Mouse (Mus musculus) MEL (cell line): Measurements from ENCODE around the gene Slc12a8.

ENCODE experiments used
- BHLHE40 ChIP-seq: IDR thresholded peaks from 2 replicates; pipeline ENCODE4 v1.6.1; 2012; ENCODE audit warnings: low read depth, mild to moderate bottlenecking, inconsistent platforms, low read length, improper control_type of control experiment, borderline replicate concordance
- CTCF ChIP-seq, 3 experiments: IDR thresholded peaks in 2 of 3; conservative IDR thresholded peaks in 1 of 3; 2 replicates each; pipeline ENCODE4 v1.5.1; 2011 to 2012; ENCODE audit warnings: low read length in 3 of 3, low read depth in 2 of 3, mild to moderate bottlenecking in 2 of 3, improper control_type of control experiment in 1 of 3, inconsistent platforms in 1 of 3, mixed read lengths in 1 of 3, moderate library complexity in 1 of 3; ENCODE audit not compliant: control insufficient read depth in 1 of 3, insufficient read depth in 1 of 3, poor library complexity in 1 of 3, severe bottlenecking in 1 of 3
- ELF1 ChIP-seq: IDR thresholded peaks from 2 replicates; pipeline ENCODE4 v1.6.1; 2014; ENCODE audit warnings: low read depth, mild to moderate bottlenecking, inconsistent platforms, low read length, improper control_type of control experiment, moderate library complexity
- EP300 ChIP-seq, 2 experiments: IDR thresholded peaks; 2 replicates each; pipeline ENCODE4 v1.6.1; 2011; ENCODE audit warnings: improper control_type of control experiment in 2 of 2, low read length in 2 of 2, low read depth in 1 of 2, mild to moderate bottlenecking in 1 of 2
- GABPA ChIP-seq: IDR thresholded peaks from 2 replicates; pipeline ENCODE4 v1.6.1; 2012; ENCODE audit warnings: low read depth, mild to moderate bottlenecking, inconsistent platforms, low read length, improper control_type of control experiment, moderate library complexity
- JUND ChIP-seq: IDR thresholded peaks from 2 replicates; pipeline ENCODE4 v1.6.1; 2011; ENCODE audit warnings: low read depth, mild to moderate bottlenecking, improper control_type of control experiment, low read length
- MAZ ChIP-seq: IDR thresholded peaks from 2 replicates; pipeline ENCODE4 v1.6.1; 2012; ENCODE audit warnings: low read depth, mild to moderate bottlenecking, inconsistent platforms, low read length, improper control_type of control experiment
- MEF2A ChIP-seq: IDR thresholded peaks from 2 replicates; pipeline ENCODE4 v1.6.1; 2014; ENCODE audit warnings: low read depth, mild to moderate bottlenecking, inconsistent platforms, low read length, improper control_type of control experiment; ENCODE audit not compliant: poor library complexity, insufficient replicate concordance, severe bottlenecking; ENCODE audit errors: extremely low read depth
- POLR2A ChIP-seq, 2 experiments: IDR thresholded peaks; 2 replicates each; pipeline ENCODE4 v1.6.1; 2011 to 2012; ENCODE audit warnings: low read length in 2 of 2, mild to moderate bottlenecking in 2 of 2, control low read depth in 1 of 2, improper control_type of control experiment in 1 of 2, low read depth in 1 of 2, moderate library complexity in 1 of 2; ENCODE audit not compliant: control insufficient read depth in 1 of 2, insufficient read depth in 1 of 2, poor library complexity in 1 of 2
- POLR2AphosphoS2 ChIP-seq: IDR thresholded peaks from 2 replicates; pipeline ENCODE4 v1.6.1; 2011; ENCODE audit warnings: low read length, improper control_type of control experiment

DNA sequence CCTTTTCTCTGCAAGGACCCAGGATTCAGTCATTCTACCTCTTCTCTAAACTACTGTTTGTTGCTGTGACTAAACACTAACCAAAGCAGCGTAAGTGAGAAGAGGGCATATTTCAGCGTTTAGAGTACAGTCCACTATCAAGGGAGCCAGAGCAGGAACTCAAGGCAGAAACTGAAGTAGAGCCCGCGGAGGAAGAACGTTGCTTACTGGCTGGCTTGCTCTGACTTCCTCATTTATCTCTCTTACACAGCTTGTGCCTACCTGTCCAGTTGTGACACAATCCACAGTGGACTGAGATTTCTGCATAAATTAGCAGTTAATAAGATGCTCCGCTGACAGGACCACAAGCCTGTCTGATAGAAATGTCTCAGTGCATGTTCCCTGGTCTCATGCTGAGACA, 42.7 kb upstream of the Slc12a8 start:
- TF ChIP-seq MEF2A, result no peak
- TF ChIP-seq POLR2A (IDR thresholded peaks at IDR 0.05; ENCODE audit: control insufficient read depth in 1 of 2, insufficient read depth in 1 of 2, low read depth in 1 of 2, low read length in 2 of 2, poor library complexity in 1 of 2), result no peak
- TF ChIP-seq ELF1, result no peak
- TF ChIP-seq CTCF (IDR thresholded peaks at IDR 0.05 in 2 of 3, conservative IDR thresholded peaks at IDR 0.05 in 1 of 3; ENCODE audit: control insufficient read depth in 1 of 3, insufficient read depth in 1 of 3, low read depth in 2 of 3, low read length in 3 of 3, poor library complexity in 1 of 3, severe bottlenecking in 1 of 3), result no peak
- TF ChIP-seq MAZ, result no peak
- TF ChIP-seq EP300 (IDR thresholded peaks at IDR 0.05; ENCODE audit: low read depth in 1 of 2, low read length in 2 of 2), result no peak
- TF ChIP-seq GABPA, result no peak
- TF ChIP-seq BHLHE40, result no peak
- no peak for TF ChIP-seq JUND
- TF ChIP-seq POLR2AphosphoS2, result no peak
